Comparison of ENCODE assay signal across 9 mouse cellular contexts in genomic region chr3:146567884-146568530, GRCm38 (mm10). TPM values are rescaled to one million over a fixed set of nuclear protein-coding genes. Genes with fewer than 3 reads are reported as not detected.
DNase-seq lines count a peak whose midpoint lies in the region; ATAC-seq and TF ChIP-seq lines count a peak whose summit lies in the region.
"Had no signal": no experiment of that assay in that cellular context is flagged by ENCODE, and none has a peak within 500 bp of the region (broad histone marks: within the 10 kb centered on the region; RNA-seq: fewer than 3 reads in every experiment).

No protein-coding gene starts in this region.

- H3K4me2 ChIP-seq in forebrain, embryonic 11.5 days (ENCODE audit: low read depth, low read length, severe bottlenecking): no peak overlapping the region
- no peak overlapping the region for H3K4me2 ChIP-seq in forebrain, postnatal 0 days (ENCODE audit: low read depth)
- H3K4me2 ChIP-seq in intestine, embryonic 14.5 days (ENCODE audit: low read length): no peak overlapping the region
- no peak overlapping the region for H3K4me2 ChIP-seq in forebrain, embryonic 15.5 days (replicated peaks)
- H3K4me2 ChIP-seq in heart, embryonic 12.5 days: no peak overlapping the region
- H3K4me2 ChIP-seq: hindbrain, embryonic 15.5 days had no signal

- no peaks in the 10 kb centered on the region for H3K27me3 ChIP-seq in forebrain, embryonic 11.5 days (ENCODE audit: control insufficient read depth, insufficient read depth, low read length)
- no peaks in the 10 kb centered on the region for H3K27me3 ChIP-seq in forebrain, postnatal 0 days (ENCODE audit: insufficient read depth, low read length)
- H3K27me3 ChIP-seq in intestine, embryonic 14.5 days (replicated peaks; ENCODE audit: control insufficient read depth, insufficient read depth, low read length): no peaks in the 10 kb centered on the region
- no peaks in the 10 kb centered on the region for H3K27me3 ChIP-seq in forebrain, embryonic 15.5 days
- H3K27me3 ChIP-seq in heart, embryonic 12.5 days (replicated peaks): no peaks in the 10 kb centered on the region
- H3K27me3 ChIP-seq: hindbrain, embryonic 15.5 days had no signal

- no peak overlapping the region for H3K27ac ChIP-seq in forebrain, embryonic 11.5 days (ENCODE audit: low read depth, low read length)
- no peak overlapping the region for H3K27ac ChIP-seq in forebrain, postnatal 0 days (ENCODE audit: low read depth, low read length)
- no peak overlapping the region for H3K27ac ChIP-seq in intestine, embryonic 14.5 days (ENCODE audit: low read depth)
- H3K27ac ChIP-seq in forebrain, embryonic 15.5 days (replicated peaks): no peak overlapping the region
- H3K27ac ChIP-seq in heart, embryonic 12.5 days (ENCODE audit: poor library complexity, severe bottlenecking): no peak overlapping the region
- H3K27ac ChIP-seq: hindbrain, embryonic 15.5 days had no signal

- H3K4me1 ChIP-seq in forebrain, embryonic 11.5 days (replicated peaks; ENCODE audit: control insufficient read depth, insufficient read depth, low read length): no peaks in the 10 kb centered on the region; the same call in 1 of the 2 replicates
- H3K4me1 ChIP-seq in forebrain, postnatal 0 days (ENCODE audit: insufficient read depth): peaks cover 7% of the 10 kb centered on the region; the same call in 1 of the 2 replicates
- no peaks in the 10 kb centered on the region for H3K4me1 ChIP-seq in intestine, embryonic 14.5 days (replicated peaks; ENCODE audit: control insufficient read depth, insufficient read depth, low read length)
- H3K4me1 ChIP-seq in forebrain, embryonic 15.5 days: peaks cover 6% of the 10 kb centered on the region; the same call in 1 of the 2 replicates
- H3K4me1 ChIP-seq in heart, embryonic 12.5 days (replicated peaks): 0 out of 2 replicates have a peak, but pooled peaks cover 5% of the 10 kb centered on the region

- DNase-seq in forebrain, embryonic 11.5 days (ENCODE audit: low spot score): peak; percentile 41
- DNase-seq in forebrain, postnatal 0 days: no peak
- peak; percentile 55 for DNase-seq in right cerebral cortex, adult 18-20 months
- no peak for DNase-seq in right cerebral cortex, postnatal 4 days
- DNase-seq in intestine, embryonic 14.5 days (ENCODE audit: low spot score): no peak
- peak; percentile 24 to 27 for DNase-seq in right cerebral cortex, postnatal 36 days (ENCODE audit: low spot score in 2 of 2)

- H3K9me3 ChIP-seq in forebrain, embryonic 11.5 days (ENCODE audit: control insufficient read depth, low read length): no peaks in the 10 kb centered on the region
- no peaks in the 10 kb centered on the region for H3K9me3 ChIP-seq in forebrain, postnatal 0 days (ENCODE audit: low read length)
- no peaks in the 10 kb centered on the region for H3K9me3 ChIP-seq in intestine, embryonic 14.5 days (ENCODE audit: control insufficient read depth, low read length)
- no peaks in the 10 kb centered on the region for H3K9me3 ChIP-seq in forebrain, embryonic 15.5 days
- H3K9me3 ChIP-seq in heart, embryonic 12.5 days (replicated peaks): no peaks in the 10 kb centered on the region
- H3K9me3 ChIP-seq: hindbrain, embryonic 15.5 days had no signal

- no peak for ATAC-seq in forebrain, embryonic 11.5 days (replicated peaks; ENCODE audit: low FRiP score)
- no peak for ATAC-seq in forebrain, postnatal 0 days
- ATAC-seq in intestine, embryonic 14.5 days (replicated peaks; ENCODE audit: low FRiP score, low TSS enrichment, low read depth): peak; percentile 60; the same call in 1 of the 2 replicates
- ATAC-seq in forebrain, embryonic 15.5 days (replicated peaks): no peak
- no peak for ATAC-seq in heart, embryonic 12.5 days (ENCODE audit: insufficient number of reproducible peaks, low FRiP score)

- no peak for TF ChIP-seq CTCF in forebrain, postnatal 0 days (IDR thresholded peaks at IDR 0.05; ENCODE audit: low read depth)

- no peaks in the 10 kb centered on the region for H3K36me3 ChIP-seq in forebrain, embryonic 11.5 days (ENCODE audit: control insufficient read depth, insufficient read depth, low read length)
- H3K36me3 ChIP-seq in forebrain, postnatal 0 days (ENCODE audit: insufficient read depth): no peaks in the 10 kb centered on the region
- no peaks in the 10 kb centered on the region for H3K36me3 ChIP-seq in intestine, embryonic 14.5 days (ENCODE audit: control insufficient read depth, insufficient read depth, low read length)
- no peaks in the 10 kb centered on the region for H3K36me3 ChIP-seq in forebrain, embryonic 15.5 days
- H3K36me3 ChIP-seq in heart, embryonic 12.5 days: no peaks in the 10 kb centered on the region
- H3K36me3 ChIP-seq: hindbrain, embryonic 15.5 days had no signal

- H3K9ac ChIP-seq in forebrain, embryonic 11.5 days (ENCODE audit: low read length): no peak overlapping the region
- no peak overlapping the region for H3K9ac ChIP-seq in forebrain, postnatal 0 days
- H3K9ac ChIP-seq in intestine, embryonic 14.5 days (ENCODE audit: low read length): no peak overlapping the region
- no peak overlapping the region for H3K9ac ChIP-seq in forebrain, embryonic 15.5 days (replicated peaks)
- H3K9ac ChIP-seq in heart, embryonic 12.5 days: no peak overlapping the region
- H3K9ac ChIP-seq: hindbrain, embryonic 15.5 days had no signal

- H3K4me3 ChIP-seq in forebrain, embryonic 11.5 days (ENCODE audit: low read depth, low read length): no peak overlapping the region
- H3K4me3 ChIP-seq in forebrain, postnatal 0 days (ENCODE audit: low read depth, low read length): no peak overlapping the region
- H3K4me3 ChIP-seq in intestine, embryonic 14.5 days (ENCODE audit: low read depth, low read length): no peak overlapping the region
- H3K4me3 ChIP-seq in forebrain, embryonic 15.5 days: no peak overlapping the region
- H3K4me3 ChIP-seq in heart, embryonic 12.5 days: no peak overlapping the region
- H3K4me3 ChIP-seq: hindbrain, embryonic 15.5 days had no signal

- 81% methylated on average over 9 of the region's 9 CpGs for WGBS in forebrain, embryonic 11.5 days
- 81% methylated on average over 9 of the region's 9 CpGs for WGBS in forebrain, postnatal 0 days
- WGBS in intestine, embryonic 14.5 days: 70% methylated on average over 9 of the region's 9 CpGs
- WGBS in forebrain, embryonic 15.5 days: 89% methylated on average over 9 of the region's 9 CpGs
- WGBS in heart, embryonic 12.5 days: 62% methylated on average over 9 of the region's 9 CpGs

RNA-seq across cellular contexts. Expression of gene Uox, which starts 2.2 kb away (rescaled TPM):
- not detected in 2 replicates for polyA plus RNA-seq in forebrain, embryonic 11.5 days (2014; fragmentation: Nextera tagmentation; extraction: Ambion mirVana)
- total RNA-seq in forebrain, postnatal 0 days (2014; rRNA removed): 0.08 and 0.43 TPM in 2 replicates
- polyA plus RNA-seq in forebrain, postnatal 0 days (2015; fragmentation: Nextera tagmentation; extraction: Ambion mirVana): 0.19 and 0.25 TPM in 2 replicates
- not detected in 2 replicates for polyA plus RNA-seq in intestine, embryonic 14.5 days (2014; fragmentation: Nextera tagmentation; extraction: Ambion mirVana)
- polyA plus RNA-seq in forebrain, embryonic 15.5 days (2015; fragmentation: Nextera tagmentation; extraction: Ambion mirVana): not detected in 2 replicates
- polyA plus RNA-seq in heart, embryonic 12.5 days (2016; fragmentation: Nextera tagmentation; extraction: Ambion mirVana): 0.08 TPM in 1 of 2 replicates, not detected in the other

RNA-seq across cellular contexts. Expression of gene Rpf1, which starts 46.8 kb away (rescaled TPM):
- polyA plus RNA-seq in forebrain, embryonic 11.5 days (2014; fragmentation: Nextera tagmentation; extraction: Ambion mirVana): 70.0 and 72.8 TPM in 2 replicates
- total RNA-seq in forebrain, postnatal 0 days (2014; rRNA removed): 36.7 and 39.9 TPM in 2 replicates
- polyA plus RNA-seq in forebrain, postnatal 0 days (2015; fragmentation: Nextera tagmentation; extraction: Ambion mirVana): 27.4 and 29.4 TPM in 2 replicates
- 53.2 and 57.0 TPM in 2 replicates for polyA plus RNA-seq in intestine, embryonic 14.5 days (2014; fragmentation: Nextera tagmentation; extraction: Ambion mirVana)
- polyA plus RNA-seq in forebrain, embryonic 15.5 days (2015; fragmentation: Nextera tagmentation; extraction: Ambion mirVana): 54.7 and 56.2 TPM in 2 replicates
- 41.2 and 45.6 TPM in 2 replicates for polyA plus RNA-seq in heart, embryonic 12.5 days (2016; fragmentation: Nextera tagmentation; extraction: Ambion mirVana)

RNA-seq across cellular contexts. Expression of gene Dnase2b, which starts 47.4 kb away (rescaled TPM):
- not detected in 2 replicates for polyA plus RNA-seq in forebrain, embryonic 11.5 days (2014; fragmentation: Nextera tagmentation; extraction: Ambion mirVana)
- not detected in 2 replicates for total RNA-seq in forebrain, postnatal 0 days (2014; rRNA removed)
- not detected in 2 replicates for polyA plus RNA-seq in forebrain, postnatal 0 days (2015; fragmentation: Nextera tagmentation; extraction: Ambion mirVana)
- polyA plus RNA-seq in intestine, embryonic 14.5 days (2014; fragmentation: Nextera tagmentation; extraction: Ambion mirVana): not detected in 2 replicates
- not detected in 2 replicates for polyA plus RNA-seq in forebrain, embryonic 15.5 days (2015; fragmentation: Nextera tagmentation; extraction: Ambion mirVana)
- polyA plus RNA-seq in heart, embryonic 12.5 days (2016; fragmentation: Nextera tagmentation; extraction: Ambion mirVana): not detected in 2 replicates
- polyA plus RNA-seq: hindbrain, embryonic 15.5 days had no signal

Comparison
In these comparisons a context has a peak if more than half of its experiments do, and no peak if none do; other contexts are left out.
1. DNase-seq: peak in forebrain, embryonic 11.5 days (single experiment), right cerebral cortex, adult 18-20 months (single experiment) and right cerebral cortex, postnatal 36 days (2 of 2); none in forebrain, postnatal 0 days (single experiment), right cerebral cortex, postnatal 4 days (single experiment) and intestine, embryonic 14.5 days (single experiment).